Mouse (Mus musculus): ENCODE results near the gene C2cd3.

The C2cd3 gene

GRCm38 (mm10) chr7:100371495-100372451, at the start of gene C2cd3, which contains the start of gene Ppme1:
Gene C2cd3, plus strand, starts transcription at chr7:100372233.
Gene Ppme1, minus strand, starts transcription at chr7:100372307.
- peak; percentile 98 for DNase-seq

GRCm38 (mm10) chr7:100323721-100324120, 48.3 kb upstream of the C2cd3 start:
- no peak for DNase-seq

- DNase-seq: peak; percentile 14
Observed at GRCm38 (mm10) chr7:100325482-100325881, 46.6 kb upstream of the C2cd3 start.

- DNase-seq: no peak
Observed at GRCm38 (mm10) chr7:100327514-100327913, 44.5 kb upstream of the C2cd3 start.

GRCm38 (mm10) chr7:100328636-100329035, 43.4 kb upstream of the C2cd3 start:
- no peak for DNase-seq

- no peak for DNase-seq
Observed at GRCm38 (mm10) chr7:100331269-100331668, 40.8 kb upstream of the C2cd3 start.

- no peak for DNase-seq
Observed at GRCm38 (mm10) chr7:100335921-100336320, 36.1 kb upstream of the C2cd3 start.

GRCm38 (mm10) chr7:100354984-100355383, 17.0 kb upstream of the C2cd3 start:
- DNase-seq: no peak

- DNase-seq: no peak
Observed at GRCm38 (mm10) chr7:100356324-100356723, 15.7 kb upstream of the C2cd3 start.

- no peak for DNase-seq
Observed at GRCm38 (mm10) chr7:100356768-100357167, 15.3 kb upstream of the C2cd3 start.

GRCm38 (mm10) chr7:100357856-100358255, 14.2 kb upstream of the C2cd3 start:
- DNase-seq: no peak

- no peak for DNase-seq
Observed at GRCm38 (mm10) chr7:100363162-100363561, 8.9 kb upstream of the C2cd3 start.

GRCm38 (mm10) chr7:100364888-100365287, 7.1 kb upstream of the C2cd3 start:
- no peak for DNase-seq

- no peak for DNase-seq
Observed at GRCm38 (mm10) chr7:100372452-100372980, 483 bp downstream of the C2cd3 start.

- DNase-seq: no peak
Observed at GRCm38 (mm10) chr7:100378257-100378656, 6.2 kb downstream of the C2cd3 start.

- DNase-seq: no peak
Observed at GRCm38 (mm10) chr7:100381161-100381560, 9.1 kb downstream of the C2cd3 start.

GRCm38 (mm10) chr7:100383207-100383606, 11.2 kb downstream of the C2cd3 start:
- DNase-seq: no peak

GRCm38 (mm10) chr7:100388174-100388573, 16.1 kb downstream of the C2cd3 start:
- DNase-seq: no peak

- DNase-seq: no peak
Observed at GRCm38 (mm10) chr7:100390166-100390565, 18.1 kb downstream of the C2cd3 start.

GRCm38 (mm10) chr7:100392265-100392664, 20.2 kb downstream of the C2cd3 start:
- no peak for DNase-seq

- no peak for DNase-seq
Observed at GRCm38 (mm10) chr7:100399231-100399913, 27.3 kb downstream of the C2cd3 start.

GRCm38 (mm10) chr7:100400899-100401539, 29.0 kb downstream of the C2cd3 start:
- no peak for DNase-seq

- DNase-seq: no peak
Observed at GRCm38 (mm10) chr7:100402715-100403114, 30.7 kb downstream of the C2cd3 start.
